Mouse (Mus musculus): ENCODE measurements around the gene Sae1. TPM values are rescaled to one million over a fixed set of nuclear protein-coding genes. Genes with fewer than 3 reads are reported as not detected.
A peak's percentile ranks its signal among the peaks of the same experiment; 100 is the strongest.
"Not testable (repeated sequence)": the region's sequence is repeated elsewhere in the genome, so short reads cannot be mapped to it uniquely, and the experiment has no call there.

Gene Sae1
- polyA plus RNA-seq, 1 experiment from 2014 or later = 243 TPM

GRCm38 (mm10) chr7:16400689-16401611 is 13.3 kb upstream of the Sae1 start, which contains the start of gene Zc3h4:
Gene Zc3h4 (plus strand): TSS chr7:16400910.
- Histone ChIP-seq H3K9ac (peak within 1 kb of the TSS; percentile 100), H3K27me3 (replicated peaks) (no peaks in the 10 kb centered on the region), H3K36me3 (replicated peaks) (no peaks in the 10 kb centered on the region), H3K27ac (peak within 1 kb of the TSS; percentile 100), H3K9me3 (no peaks in the 10 kb centered on the region), H3K4me2 (peak within 1 kb of the TSS; percentile 57), H3K4me1 (peaks cover 34% of the 10 kb centered on the region), H3K4me3 (peak within 1 kb of the TSS; percentile 80)
- under 1% methylated on average over 59 of the region's 85 CpGs for WGBS
- ATAC-seq (replicated peaks) = peak; percentile 35

- Histone ChIP-seq H3K9ac (peak overlapping the region; percentile 100), H3K9me3 (no peaks in the 10 kb centered on the region), H3K27ac (peak overlapping the region; percentile 100), H3K27me3 (replicated peaks) (no peaks in the 10 kb centered on the region), H3K36me3 (replicated peaks) (no peaks in the 10 kb centered on the region), H3K4me2 (peak overlapping the region; percentile 57), H3K4me1 (peaks cover 25% of the 10 kb centered on the region), H3K4me3 (peak overlapping the region; percentile 80)
- under 1% methylated on average over 77 of the region's 77 CpGs for WGBS
- peak; percentile 96 for ATAC-seq (replicated peaks)
Observed at GRCm38 (mm10) chr7:16399820-16400688, 12.4 kb upstream of the Sae1 start.

- Histone ChIP-seq H3K4me2 (peak overlapping the region; percentile 57), H3K27ac (peak overlapping the region; percentile 100), H3K9me3 (no peaks in the 10 kb centered on the region), H3K9ac (peak overlapping the region; percentile 45), H3K4me1 (peaks cover 17% of the 10 kb centered on the region), H3K36me3 (replicated peaks) (no peaks in the 10 kb centered on the region), H3K27me3 (replicated peaks) (no peaks in the 10 kb centered on the region), H3K4me3 (peak overlapping the region; percentile 80)
- peak; percentile 83 for ATAC-seq (replicated peaks)
- 1% methylated on average over 31 of the region's 31 CpGs for WGBS
Observed at GRCm38 (mm10) chr7:16399098-16399819, 11.7 kb upstream of the Sae1 start.

GRCm38 (mm10) chr7:16398387-16399050 is 10.9 kb upstream of the Sae1 start:
- no peak for ATAC-seq (replicated peaks)
- Histone ChIP-seq H3K4me1 (peaks cover 11% of the 10 kb centered on the region), H3K27ac (peak overlapping the region; percentile 100), H3K4me3 (peak overlapping the region; percentile 80), H3K9me3 (no peaks in the 10 kb centered on the region), H3K36me3 (replicated peaks) (no peaks in the 10 kb centered on the region), H3K9ac (peak overlapping the region; percentile 45; the same call in 1 of the 2 replicates), H3K27me3 (replicated peaks) (no peaks in the 10 kb centered on the region), H3K4me2 (peak overlapping the region; percentile 57)
- WGBS = 47% methylated on average over 3 of the region's 3 CpGs

GRCm38 (mm10) chr7:16397465-16397864 is 9.9 kb upstream of the Sae1 start:
- ATAC-seq (replicated peaks) = no peak
- H3K27me3 ChIP-seq (replicated peaks) = no peaks in the 10 kb centered on the region
- WGBS = 86% methylated on average over 4 of the region's 4 CpGs

GRCm38 (mm10) chr7:16395944-16396343 is 8.3 kb upstream of the Sae1 start:
- Histone ChIP-seq H3K9ac (no peak overlapping the region), H3K4me2 (no peak overlapping the region), H3K4me3 (no peak overlapping the region), H3K4me1 (peaks cover 8% of the 10 kb centered on the region), H3K27ac (0 out of 2 replicates have a peak overlapping the region, but pooled peaks have one; percentile 43), H3K9me3 (no peaks in the 10 kb centered on the region), H3K36me3 (replicated peaks) (no peaks in the 10 kb centered on the region), H3K27me3 (replicated peaks) (no peaks in the 10 kb centered on the region)
- no peak for ATAC-seq (replicated peaks)
- 0% methylated on average over 2 of the region's 2 CpGs for WGBS

More at GRCm38 (mm10) chr7:16397465-16397864, 9.9 kb upstream of the Sae1 start:
- H3K27ac ChIP-seq = no peak overlapping the region
- H3K9me3 ChIP-seq = no peaks in the 10 kb centered on the region
- no peak overlapping the region for H3K9ac ChIP-seq
- no peaks in the 10 kb centered on the region for H3K36me3 ChIP-seq (replicated peaks)
- no peak overlapping the region for H3K4me2 ChIP-seq
- H3K4me3 ChIP-seq = no peak overlapping the region
- peaks cover 8% of the 10 kb centered on the region for H3K4me1 ChIP-seq

GRCm38 (mm10) chr7:16392923-16393322 is 5.3 kb upstream of the Sae1 start:
- 49% methylated on average over 4 of the region's 4 CpGs for WGBS
- H3K27ac ChIP-seq = no peak overlapping the region

GRCm38 (mm10) chr7:16389942-16390341 is 2.3 kb upstream of the Sae1 start:
- not testable (repeated sequence) for H3K9me3 ChIP-seq; H3K36me3 ChIP-seq (replicated peaks); H3K4me2 ChIP-seq; H3K4me3 ChIP-seq; H3K27ac ChIP-seq; H3K9ac ChIP-seq; ATAC-seq (replicated peaks); H3K27me3 ChIP-seq (replicated peaks)
- H3K4me1 ChIP-seq = peaks cover 25% of the 10 kb centered on the region
- 89% methylated on average over 2 of the region's 2 CpGs for WGBS

More at GRCm38 (mm10) chr7:16392923-16393322, 5.3 kb upstream of the Sae1 start:
- Histone ChIP-seq H3K4me3 (no peak overlapping the region), H3K27me3 (replicated peaks) (no peaks in the 10 kb centered on the region), H3K4me2 (no peak overlapping the region), H3K4me1 (peaks cover 4% of the 10 kb centered on the region), H3K36me3 (replicated peaks) (no peaks in the 10 kb centered on the region), H3K9me3 (no peaks in the 10 kb centered on the region), H3K9ac (no peak overlapping the region)
- ATAC-seq (replicated peaks) = no peak

- H3K4me2 ChIP-seq = no peak overlapping the region
- no peak overlapping the region for H3K4me3 ChIP-seq
Observed at GRCm38 (mm10) chr7:16376505-16376904, 11.1 kb downstream of the Sae1 start.

GRCm38 (mm10) chr7:16374989-16375388 is 12.6 kb downstream of the Sae1 start:
- Histone ChIP-seq H3K4me2 (no peak overlapping the region), H3K4me3 (no peak overlapping the region), H3K27me3 (replicated peaks) (no peaks in the 10 kb centered on the region), H3K4me1 (no peaks in the 10 kb centered on the region), H3K36me3 (replicated peaks) (peaks cover 24% of the 10 kb centered on the region), H3K9ac (no peak overlapping the region), H3K27ac (no peak overlapping the region), H3K9me3 (no peaks in the 10 kb centered on the region)
- WGBS = 93% methylated on average over 5 of the region's 5 CpGs
- no peak for ATAC-seq (replicated peaks)

More at GRCm38 (mm10) chr7:16376505-16376904, 11.1 kb downstream of the Sae1 start:
- ATAC-seq (replicated peaks) = no peak; the same call in 1 of the 2 replicates
- Histone ChIP-seq H3K9ac (no peak overlapping the region), H3K4me1 (no peaks in the 10 kb centered on the region), H3K27ac (no peak overlapping the region), H3K36me3 (replicated peaks) (peaks cover 22% of the 10 kb centered on the region), H3K27me3 (replicated peaks) (no peaks in the 10 kb centered on the region), H3K9me3 (no peaks in the 10 kb centered on the region)
- 98% methylated on average over 1 of the region's 1 CpGs for WGBS

GRCm38 (mm10) chr7:16373719-16374118 is 13.9 kb downstream of the Sae1 start:
- H3K4me1 ChIP-seq = no peaks in the 10 kb centered on the region
- H3K9me3 ChIP-seq = no peaks in the 10 kb centered on the region
- H3K4me2 ChIP-seq = no peak overlapping the region
- no peaks in the 10 kb centered on the region for H3K27me3 ChIP-seq (replicated peaks)
- H3K36me3 ChIP-seq (replicated peaks) = peaks cover 32% of the 10 kb centered on the region
- 0 out of 2 replicates have a peak, but pooled peaks have one; percentile 37 for ATAC-seq (replicated peaks)
- H3K27ac ChIP-seq = no peak overlapping the region
- no peak overlapping the region for H3K4me3 ChIP-seq
- 74% methylated on average over 2 of the region's 2 CpGs for WGBS
- no peak overlapping the region for H3K9ac ChIP-seq

Data from midbrain, embryonic 15.5 days (tissue).